Mouse (Mus musculus) hindbrain, embryonic 11.5 days (tissue): ENCODE results near the gene Ssr1. TPM values are rescaled to one million over a fixed set of nuclear protein-coding genes. Genes with fewer than 3 reads are reported as not detected.

Experiments
- ATAC-seq: fragments of 200-750 bp; cut with Nextera tagmentation; 2 replicates; pipeline ENCODE4 v1.8.0; 2017; ENCODE audit warnings: mild to moderate bottlenecking, moderate TSS enrichment, moderate library complexity; ENCODE audit not compliant: low FRiP score
- DNase-seq: peaks from one replicate; pipeline ENCODE4 v3.0.0-alpha.2; 2015; ENCODE audit warnings: low spot score
- H3K27ac ChIP-seq: fragments of 300-500 bp; sonication (generic); 2 replicates; pipeline ENCODE4 v1.5.1; 2014; ENCODE audit warnings: mild to moderate bottlenecking, low read depth, low read length
- H3K27me3 ChIP-seq: fragments of 300-500 bp; sonication (generic); 2 replicates; pipeline ENCODE4 v1.6.1; 2014; ENCODE audit warnings: mild to moderate bottlenecking, low read length, moderate library complexity, mixed read lengths; ENCODE audit not compliant: control insufficient read depth, insufficient read depth
- H3K36me3 ChIP-seq: fragments of 300-500 bp; sonication (generic); 2 replicates; pipeline ENCODE4 v1.6.1; 2014; ENCODE audit warnings: mild to moderate bottlenecking, low read length, moderate library complexity, mixed read lengths; ENCODE audit not compliant: control insufficient read depth, insufficient read depth
- H3K4me1 ChIP-seq: fragments of 300-500 bp; sonication (generic); replicated peaks from 2 replicates; pipeline ENCODE4 v1.6.1; 2014; ENCODE audit warnings: low read length, mixed read lengths; ENCODE audit not compliant: control insufficient read depth, insufficient read depth
- H3K4me2 ChIP-seq: fragments of 300-500 bp; sonication (generic); replicated peaks from 2 replicates; pipeline ENCODE4 v1.6.1; 2014; ENCODE audit warnings: mild to moderate bottlenecking, low read depth, low read length
- H3K4me3 ChIP-seq: fragments of 300-500 bp; sonication (generic); 2 replicates; pipeline ENCODE4 v1.5.1; 2014; ENCODE audit warnings: low read depth, low read length
- H3K9ac ChIP-seq: fragments of 300-500 bp; sonication (generic); 2 replicates; pipeline ENCODE4 v1.6.1; 2014; ENCODE audit warnings: low read depth, low read length
- H3K9me3 ChIP-seq: fragments of 300-500 bp; sonication (generic); 2 replicates; pipeline ENCODE4 v1.6.1; 2016; ENCODE audit warnings: low read length; ENCODE audit not compliant: control insufficient read depth
- WGBS: fragments of 180-500 bp; shearing (Covaris S2); extraction: QIAGEN DNeasy Blood & Tissue Kit; methylation state at CpG from one replicate; pipeline ENCODE4 v1.1.7; 2014; 5-methylcytosine and 5-hydroxymethylcytosine counted together
- polyA plus RNA-seq: library from polyadenylated mRNA; unstranded; fragments of >200 nt; fragmentation: Nextera tagmentation; extraction: Ambion mirVana; gene quantifications from 2 replicates; pipeline ENCODE4 v1.2.1, GENCODE M21; 2014

The Ssr1 gene
- polyA plus RNA-seq, 1 experiment from 2014 or later = 91.2 TPM

GRCm38 (mm10) chr13:37992638-37993371, 1.2 kb downstream of the Ssr1 start:
- Histone ChIP-seq H3K4me3 (peak overlapping the region; percentile 93), H3K27me3 (no peaks in the 10 kb centered on the region), H3K27ac (no peak overlapping the region), H3K4me2 (peak overlapping the region; percentile 76), H3K9ac (peak overlapping the region; percentile 94), H3K4me1 (0 out of 2 replicates have a peak, but pooled peaks cover 4% of the 10 kb centered on the region), H3K9me3 (no peaks in the 10 kb centered on the region), H3K36me3 (peaks cover 7% of the 10 kb centered on the region; the same call in 1 of the 2 replicates)
- 15% methylated on average over 10 of the region's 10 CpGs for WGBS
- DNase-seq (peak; percentile 36), ATAC-seq (no peak)

DNA sequence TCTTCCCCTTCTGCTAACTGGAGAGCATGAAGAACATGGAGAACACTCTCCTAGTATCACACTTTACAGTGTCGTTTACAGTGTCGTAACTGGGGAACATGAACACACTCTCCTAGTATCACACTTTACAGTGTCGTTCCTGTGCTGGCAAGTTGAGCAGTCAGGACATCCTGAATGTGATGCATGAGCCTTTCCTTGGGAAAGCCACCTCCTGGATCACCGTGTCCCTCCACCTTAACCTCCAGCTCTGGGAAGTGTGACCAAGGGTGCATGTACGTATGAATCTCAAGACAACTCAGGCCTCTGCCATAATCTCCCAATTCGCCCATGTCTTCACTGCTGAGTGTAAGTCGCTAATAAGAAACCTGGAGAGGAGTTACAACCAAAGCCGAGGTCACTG, 4.3 kb downstream of the Ssr1 start:
- H3K27ac ChIP-seq = no peak overlapping the region
- H3K4me3 ChIP-seq = no peak overlapping the region
- H3K4me2 ChIP-seq = no peak overlapping the region
- 0 out of 2 replicates have a peak, but pooled peaks cover 4% of the 10 kb centered on the region for H3K4me1 ChIP-seq
- peaks cover 12% of the 10 kb centered on the region; the same call in 1 of the 2 replicates for H3K36me3 ChIP-seq
- DNase-seq (no peak), ATAC-seq (no peak)
- no peaks in the 10 kb centered on the region for H3K27me3 ChIP-seq
- 94% methylated on average over 8 of the region's 8 CpGs for WGBS
- H3K9me3 ChIP-seq = no peaks in the 10 kb centered on the region
- no peak overlapping the region for H3K9ac ChIP-seq

DNA sequence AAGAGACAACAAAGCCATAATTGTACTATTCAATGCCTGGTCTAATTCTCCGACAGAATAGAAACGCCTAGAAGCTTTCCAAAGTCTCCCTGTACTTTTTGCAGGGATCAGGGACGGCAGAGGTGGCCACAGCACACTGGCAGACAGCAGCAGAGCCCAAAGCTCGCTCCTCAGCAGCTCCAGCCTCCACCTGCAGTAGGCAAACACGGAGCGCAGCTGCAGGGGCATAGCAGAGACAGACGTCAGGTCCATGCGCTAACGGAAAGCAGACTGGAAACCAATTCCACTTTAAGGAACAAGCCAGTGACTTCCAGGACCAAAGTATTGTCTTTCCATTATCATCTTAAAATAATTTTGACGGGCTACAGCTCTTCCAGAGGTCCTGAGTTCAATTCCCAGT, 7.9 kb downstream of the Ssr1 start:
- no peaks in the 10 kb centered on the region for H3K4me1 ChIP-seq
- peaks cover 18% of the 10 kb centered on the region; the same call in 1 of the 2 replicates for H3K36me3 ChIP-seq
- ATAC-seq (no peak), DNase-seq (no peak)
- no peaks in the 10 kb centered on the region for H3K27me3 ChIP-seq
- 83% methylated on average over 10 of the region's 10 CpGs for WGBS
- no peak overlapping the region for H3K4me2 ChIP-seq
- H3K4me3 ChIP-seq = no peak overlapping the region
- H3K27ac ChIP-seq = no peak overlapping the region
- no peak overlapping the region for H3K9ac ChIP-seq
- no peaks in the 10 kb centered on the region for H3K9me3 ChIP-seq

DNA sequence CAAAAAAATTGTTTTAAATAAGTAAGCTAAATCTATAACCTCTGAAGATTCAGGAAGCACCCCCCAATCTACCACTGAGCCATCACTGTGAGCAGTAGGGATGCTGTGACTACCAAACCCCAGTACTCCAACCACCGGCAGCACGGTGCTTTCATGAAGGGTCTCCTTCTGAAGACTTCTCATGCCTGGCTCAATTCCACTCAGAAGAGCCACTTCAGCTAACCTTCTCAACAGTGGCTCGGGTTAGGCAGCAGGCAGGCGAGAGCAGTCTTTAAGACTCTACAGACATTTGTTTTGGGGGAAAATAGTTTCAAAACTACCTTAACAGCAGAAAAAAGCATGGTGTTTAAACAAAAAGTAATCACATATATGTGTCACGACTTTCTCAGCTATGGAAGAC, 13.0 kb downstream of the Ssr1 start:
- Histone ChIP-seq H3K4me3 (no peak overlapping the region), H3K4me1 (no peaks in the 10 kb centered on the region), H3K27ac (no peak overlapping the region)

DNA sequence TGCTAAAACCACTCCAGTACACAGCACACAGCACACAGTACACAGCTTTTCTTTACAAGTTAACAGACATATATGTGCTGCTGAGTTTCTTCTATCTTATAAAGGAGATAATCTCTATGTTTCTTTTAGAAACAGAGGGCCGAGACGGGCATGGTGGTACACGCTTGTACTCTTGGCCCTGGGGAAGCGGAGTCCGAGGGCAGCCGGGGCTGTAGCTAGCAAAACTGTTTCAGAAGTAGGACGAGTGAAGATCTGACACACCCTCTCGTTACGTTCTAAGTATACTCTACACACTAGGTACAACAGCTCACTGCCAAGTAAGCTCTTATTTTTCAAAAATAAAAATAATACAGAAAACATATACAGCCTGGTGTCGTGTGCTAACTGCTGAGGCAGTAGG, 13.7 kb downstream of the Ssr1 start:
- no peaks in the 10 kb centered on the region for H3K27me3 ChIP-seq
- no peak overlapping the region for H3K4me3 ChIP-seq
- H3K4me1 ChIP-seq = no peaks in the 10 kb centered on the region
- no peaks in the 10 kb centered on the region for H3K9me3 ChIP-seq
- H3K4me2 ChIP-seq = no peak overlapping the region
- ATAC-seq = no peak
- peaks cover 8% of the 10 kb centered on the region; the same call in 1 of the 2 replicates for H3K36me3 ChIP-seq
- DNase-seq = no peak
- H3K27ac ChIP-seq = no peak overlapping the region
- H3K9ac ChIP-seq = no peak overlapping the region
- WGBS = 96% methylated on average over 10 of the region's 10 CpGs

More for the DNA sequence above, 13.0 kb downstream of the Ssr1 start:
- Histone ChIP-seq H3K36me3 (peaks cover 12% of the 10 kb centered on the region; the same call in 1 of the 2 replicates), H3K27me3 (no peaks in the 10 kb centered on the region), H3K4me2 (no peak overlapping the region), H3K9me3 (no peaks in the 10 kb centered on the region), H3K9ac (no peak overlapping the region)
- ATAC-seq (no peak), DNase-seq (no peak)
- 94% methylated on average over 5 of the region's 5 CpGs for WGBS

DNA sequence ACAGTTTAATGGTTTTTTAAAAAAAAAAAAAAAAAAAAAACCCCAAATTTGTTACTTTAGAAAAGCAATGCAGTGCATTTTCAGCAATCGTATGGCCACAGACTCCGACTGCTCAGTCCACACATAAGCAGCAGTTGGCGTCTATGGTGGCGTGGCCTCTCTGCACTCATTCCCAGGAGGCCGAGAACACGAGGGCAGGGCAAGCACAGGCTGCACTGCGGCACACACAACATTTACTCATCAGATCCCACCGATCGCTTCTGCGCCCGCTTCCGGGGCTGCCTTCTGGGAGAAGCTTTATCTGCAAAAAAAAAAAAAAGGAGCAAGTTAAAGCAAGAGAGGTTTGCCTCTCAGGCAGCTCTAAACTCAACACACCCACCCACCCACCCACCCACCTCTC, 14.5 kb downstream of the Ssr1 start:
- Histone ChIP-seq H3K9me3 (no peaks in the 10 kb centered on the region), H3K27ac (no peak overlapping the region), H3K4me2 (no peak overlapping the region), H3K9ac (no peak overlapping the region), H3K27me3 (no peaks in the 10 kb centered on the region), H3K4me3 (no peak overlapping the region), H3K4me1 (no peaks in the 10 kb centered on the region), H3K36me3 (peaks cover 8% of the 10 kb centered on the region; the same call in 1 of the 2 replicates)
- DNase-seq = no peak
- ATAC-seq = no peak
- 91% methylated on average over 12 of the region's 12 CpGs for WGBS

DNA sequence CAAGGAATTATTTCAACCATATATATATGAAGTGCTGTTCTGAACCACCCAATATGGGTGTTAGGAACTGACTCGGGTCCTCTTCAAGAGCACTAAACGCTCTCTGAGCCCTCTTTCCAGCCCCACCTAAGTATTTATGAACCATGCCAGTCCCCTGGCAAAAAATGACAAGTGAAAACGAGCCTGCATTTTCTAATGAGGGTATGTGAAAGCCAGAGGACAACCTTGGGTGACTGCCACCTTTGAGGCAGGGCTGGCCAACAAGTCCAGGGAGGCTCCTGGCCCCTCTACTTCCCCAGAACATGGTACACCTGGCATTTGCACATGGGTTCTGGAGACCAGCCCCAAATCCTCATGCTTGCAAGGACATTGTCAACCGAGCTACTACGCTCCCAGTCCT, 19.3 kb downstream of the Ssr1 start:
- DNase-seq (no peak), ATAC-seq (no peak)
- H3K36me3 ChIP-seq = 0 out of 2 replicates have a peak, but pooled peaks cover 2% of the 10 kb centered on the region
- H3K9me3 ChIP-seq = no peaks in the 10 kb centered on the region
- no peaks in the 10 kb centered on the region for H3K4me1 ChIP-seq
- no peaks in the 10 kb centered on the region for H3K27me3 ChIP-seq
- no peak overlapping the region for H3K4me2 ChIP-seq
- WGBS = 91% methylated on average over 5 of the region's 5 CpGs
- no peak overlapping the region for H3K27ac ChIP-seq
- H3K4me3 ChIP-seq = no peak overlapping the region
- no peak overlapping the region for H3K9ac ChIP-seq

- no peak overlapping the region for H3K9ac ChIP-seq
- no peaks in the 10 kb centered on the region for H3K4me1 ChIP-seq
- H3K4me3 ChIP-seq = no peak overlapping the region
- no peak overlapping the region for H3K27ac ChIP-seq
- no peak for ATAC-seq
- WGBS = 85% methylated on average over 6 of the region's 6 CpGs
- no peak overlapping the region for H3K4me2 ChIP-seq
- H3K36me3 ChIP-seq = 0 out of 2 replicates have a peak, but pooled peaks cover 2% of the 10 kb centered on the region
- DNase-seq = no peak
- no peaks in the 10 kb centered on the region for H3K27me3 ChIP-seq
- no peaks in the 10 kb centered on the region for H3K9me3 ChIP-seq
Observed at GRCm38 (mm10) chr13:37974036-37974435, 20.0 kb downstream of the Ssr1 start.
